Mouse (Mus musculus) brain, adult 2 months (tissue): ENCODE data around the gene Eapp.

ENCODE experiments used
- DNase-seq: peaks from one replicate; pipeline ENCODE4 v3.0.0; 2011; ENCODE audit warnings: low read depth, low spot score

Eapp gene

DNA sequence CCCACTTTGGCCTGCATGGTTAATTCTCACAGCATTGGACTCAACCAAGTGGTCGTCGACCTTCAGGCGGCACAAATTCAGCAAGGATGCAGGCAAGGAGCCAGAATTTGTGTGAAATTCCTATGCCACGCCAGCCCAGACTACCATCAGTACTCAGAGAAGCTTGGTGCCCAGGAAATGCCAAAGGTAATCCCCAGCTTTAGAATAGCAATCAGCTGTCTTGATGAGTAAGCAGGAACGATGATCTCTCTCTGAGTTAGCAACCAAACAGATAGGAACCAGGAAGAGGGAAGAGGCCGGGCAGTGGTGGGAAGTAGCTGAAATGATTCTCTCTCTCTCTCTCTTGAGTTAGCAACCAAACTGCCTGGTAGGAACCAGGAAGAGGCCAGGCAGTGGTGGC, 55.4 kb downstream of the Eapp start:
- peak; percentile 54 for DNase-seq

DNA sequence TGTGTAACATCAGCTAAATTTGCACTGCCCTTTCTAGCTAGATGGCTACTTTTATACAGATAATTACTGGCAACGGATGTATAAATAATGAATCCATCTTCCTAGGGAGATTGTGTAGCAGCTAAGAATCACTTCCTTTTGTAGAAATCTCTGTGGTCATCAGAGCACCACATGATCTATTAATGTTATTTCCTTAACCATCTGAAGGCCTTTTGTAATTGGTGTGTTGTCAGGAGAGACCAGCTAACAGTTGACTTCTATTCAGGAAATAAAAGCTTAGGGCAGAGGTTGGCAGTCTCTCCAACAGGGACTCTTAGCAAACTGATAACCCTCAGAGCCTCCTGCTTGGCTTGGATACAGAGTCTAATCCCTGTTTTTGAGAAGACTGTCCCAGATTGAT, 58.7 kb downstream of the Eapp start:
- no peak for DNase-seq

DNA sequence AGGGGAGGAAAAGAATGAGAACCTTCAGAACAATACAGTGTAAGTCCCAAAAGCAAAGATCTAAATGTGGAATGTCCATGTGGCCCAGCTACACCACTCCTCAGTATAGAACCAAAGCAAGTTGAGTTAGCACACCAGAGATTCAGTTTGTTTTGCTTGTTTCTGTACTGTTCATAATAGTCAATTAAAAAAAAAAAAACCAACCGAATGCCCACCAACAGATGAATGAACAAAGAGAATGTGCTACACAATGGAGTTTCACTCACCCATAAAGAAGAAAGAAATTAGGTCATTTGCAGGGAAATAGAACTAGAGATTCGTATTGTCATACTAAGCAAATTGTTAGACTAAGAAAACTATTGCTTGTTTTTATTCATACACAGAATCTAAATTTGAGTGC, 63.6 kb downstream of the Eapp start:
- DNase-seq: no peak

DNA sequence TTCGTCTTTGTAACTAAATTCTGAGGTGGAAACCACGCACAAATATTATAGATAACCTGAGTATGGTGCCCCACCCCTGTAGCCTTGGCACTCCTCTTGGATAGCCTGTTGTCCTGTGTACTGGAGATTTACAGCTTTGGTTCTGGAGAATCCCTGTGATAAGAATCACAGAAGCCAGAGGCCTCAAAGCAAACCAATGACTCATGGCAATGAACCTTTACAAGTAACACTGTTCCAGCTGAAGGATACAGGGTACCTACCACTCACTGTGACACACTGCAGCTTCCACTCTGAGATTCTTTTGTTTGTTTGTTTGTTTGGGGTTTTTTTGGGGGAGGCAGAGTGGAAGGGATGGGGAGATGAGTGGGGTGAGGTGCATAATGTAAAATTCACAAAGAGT, 73.8 kb downstream of the Eapp start:
- no peak for DNase-seq
